Mouse (Mus musculus): ENCODE results near the gene Cntnap2.

GRCm38 (mm10) chr6:47338113-47338512, 2279.0 kb downstream of the Cntnap2 start:
- no peak for TF ChIP-seq EP300 (IDR thresholded peaks at IDR 0.05; ENCODE audit: low read depth)
- no peak for TF ChIP-seq CTCF (IDR thresholded peaks at IDR 0.05; ENCODE audit: low read depth)
